Mouse (Mus musculus) heart, embryonic 15.5 days (tissue): ENCODE measurements around the gene Hoxb6. TPM values are rescaled to one million over a fixed set of nuclear protein-coding genes. Genes with fewer than 3 reads are reported as not detected.

Experiments used
- ATAC-seq: fragments of 200-750 bp; cut with Nextera tagmentation; replicated peaks from 2 replicates; pipeline ENCODE4 v1.8.0; 2017; ENCODE audit warnings: low read depth, moderate TSS enrichment; ENCODE audit not compliant: insufficient number of reproducible peaks, insufficient read depth, low FRiP score
- H3K27ac ChIP-seq: fragments of 300-500 bp; sonication (generic); 2 replicates; pipeline ENCODE4 v1.5.1; 2015; ENCODE audit warnings: mild to moderate bottlenecking, inconsistent platforms
- H3K27me3 ChIP-seq: fragments of 300-500 bp; sonication (generic); 2 replicates; pipeline ENCODE4 v1.6.1; 2015; ENCODE audit warnings: inconsistent platforms
- H3K36me3 ChIP-seq: fragments of 300-500 bp; sonication (generic); 2 replicates; pipeline ENCODE4 v1.6.1; 2015; ENCODE audit warnings: mild to moderate bottlenecking, inconsistent platforms
- H3K4me1 ChIP-seq: fragments of 300-500 bp; sonication (generic); replicated peaks from 2 replicates; pipeline ENCODE4 v1.6.1; 2015; ENCODE audit warnings: inconsistent platforms
- H3K4me2 ChIP-seq: fragments of 300-500 bp; sonication (generic); 2 replicates; pipeline ENCODE4 v1.6.1; 2015; ENCODE audit warnings: inconsistent platforms, mild to moderate bottlenecking, moderate library complexity
- H3K4me3 ChIP-seq: fragments of 300-500 bp; sonication (generic); 2 replicates; pipeline ENCODE4 v1.5.1; 2015; ENCODE audit warnings: mild to moderate bottlenecking, inconsistent platforms
- H3K9ac ChIP-seq: fragments of 300-500 bp; sonication (generic); 2 replicates; pipeline ENCODE4 v1.6.1; 2015; ENCODE audit warnings: mild to moderate bottlenecking, inconsistent platforms
- H3K9me3 ChIP-seq: fragments of 300-500 bp; sonication (generic); replicated peaks from 2 replicates; pipeline ENCODE4 v1.6.1; 2016; ENCODE audit warnings: inconsistent platforms
- WGBS: fragments of 180-500 bp; shearing (Covaris S2); methylation state at CpG from one replicate; pipeline ENCODE4 v1.1.7; 2015; ENCODE audit warnings: mixed read lengths; 5-methylcytosine and 5-hydroxymethylcytosine counted together
- polyA plus RNA-seq: library from polyadenylated mRNA; unstranded; fragments of >200 nt; fragmentation: Nextera tagmentation; extraction: Ambion mirVana; gene quantifications from 2 replicates; pipeline ENCODE4 v1.2.1, GENCODE M21; 2015

Gene Hoxb6
- polyA plus RNA-seq, 1 experiment from 2014 or later: 0.49 TPM

- WGBS: 1% methylated on average over 37 of the region's 40 CpGs
- ATAC-seq: no peak
- H3K9ac ChIP-seq: no peak within 1 kb of the TSS
Measured at GRCm38 (mm10) chr11:96270996-96271540, 21.2 kb upstream of the Hoxb6 start, which contains the start of gene Hoxb9. Gene Hoxb9, plus strand, starts transcription at chr11:96271457.

GRCm38 (mm10) chr11:96271541-96272011 lies 20.7 kb upstream of the Hoxb6 start:
- WGBS: under 1% methylated on average over 52 of the region's 52 CpGs
- no peaks in the 10 kb centered on the region for H3K36me3 ChIP-seq
- H3K27me3 ChIP-seq: peaks cover 99% of the 10 kb centered on the region
- H3K4me2 ChIP-seq: peak overlapping the region; percentile 49
- ATAC-seq: no peak
- no peaks in the 10 kb centered on the region for H3K9me3 ChIP-seq
- H3K9ac ChIP-seq: no peak overlapping the region
- H3K4me1 ChIP-seq: peaks cover 22% of the 10 kb centered on the region
- H3K4me3 ChIP-seq: peak overlapping the region; percentile 37
- no peak overlapping the region for H3K27ac ChIP-seq

More at GRCm38 (mm10) chr11:96270996-96271540, 21.2 kb upstream of the Hoxb6 start, which contains the start of gene Hoxb9:
- no peaks in the 10 kb centered on the region for H3K36me3 ChIP-seq
- peaks cover 22% of the 10 kb centered on the region for H3K4me1 ChIP-seq
- peaks cover 99% of the 10 kb centered on the region for H3K27me3 ChIP-seq
- peak within 1 kb of the TSS; percentile 49 for H3K4me2 ChIP-seq
- H3K27ac ChIP-seq: no peak within 1 kb of the TSS
- peak within 1 kb of the TSS; percentile 37 for H3K4me3 ChIP-seq
- no peaks in the 10 kb centered on the region for H3K9me3 ChIP-seq

- Histone ChIP-seq H3K27me3 (peaks cover 99% of the 10 kb centered on the region), H3K4me3 (peak overlapping the region; percentile 37), H3K9ac (no peak overlapping the region), H3K4me1 (peaks cover 22% of the 10 kb centered on the region), H3K27ac (no peak overlapping the region), H3K36me3 (no peaks in the 10 kb centered on the region), H3K9me3 (no peaks in the 10 kb centered on the region), H3K4me2 (peak overlapping the region; percentile 49)
- WGBS: under 1% methylated on average over 53 of the region's 58 CpGs
- ATAC-seq: no peak; the same call in 1 of the 2 replicates
Measured at GRCm38 (mm10) chr11:96272024-96272921, 20.0 kb upstream of the Hoxb6 start.

GRCm38 (mm10) chr11:96274428-96274827 lies 17.8 kb upstream of the Hoxb6 start:
- no peak overlapping the region for H3K4me3 ChIP-seq
- H3K36me3 ChIP-seq: no peaks in the 10 kb centered on the region
- H3K27me3 ChIP-seq: peaks cover 100% of the 10 kb centered on the region
- no peak overlapping the region for H3K27ac ChIP-seq
- 7% methylated on average over 10 of the region's 10 CpGs for WGBS
- H3K9me3 ChIP-seq: no peaks in the 10 kb centered on the region
- ATAC-seq: no peak
- peaks cover 22% of the 10 kb centered on the region for H3K4me1 ChIP-seq
- H3K4me2 ChIP-seq: no peak overlapping the region
- H3K9ac ChIP-seq: no peak overlapping the region

DNA sequence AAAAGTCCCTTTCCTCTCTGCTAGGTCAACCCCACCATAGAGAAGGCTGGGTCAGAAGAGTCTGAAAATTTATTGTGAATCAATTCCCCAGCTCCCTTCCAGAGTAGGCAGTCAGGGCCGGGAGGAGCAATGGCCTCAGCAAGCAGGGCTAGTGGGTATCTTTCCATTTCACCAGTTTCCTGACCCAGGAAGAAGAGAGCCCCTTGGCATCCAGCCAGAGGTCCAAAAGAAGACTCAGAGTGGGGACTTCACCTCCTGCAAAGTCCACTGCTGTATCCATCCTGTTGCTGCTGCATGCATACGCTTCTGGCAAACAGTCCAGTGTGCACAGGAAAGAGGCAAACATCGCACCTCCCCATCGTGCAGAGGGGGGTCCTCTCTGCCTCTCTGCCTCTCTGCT lies 16.4 kb upstream of the Hoxb6 start:
- Histone ChIP-seq H3K27ac (no peak overlapping the region), H3K9me3 (no peaks in the 10 kb centered on the region), H3K4me2 (no peak overlapping the region), H3K36me3 (no peaks in the 10 kb centered on the region), H3K27me3 (peaks cover 99% of the 10 kb centered on the region), H3K4me3 (no peak overlapping the region), H3K4me1 (peaks cover 17% of the 10 kb centered on the region), H3K9ac (no peak overlapping the region)
- WGBS: 14% methylated on average over 4 of the region's 4 CpGs
- ATAC-seq: no peak

DNA sequence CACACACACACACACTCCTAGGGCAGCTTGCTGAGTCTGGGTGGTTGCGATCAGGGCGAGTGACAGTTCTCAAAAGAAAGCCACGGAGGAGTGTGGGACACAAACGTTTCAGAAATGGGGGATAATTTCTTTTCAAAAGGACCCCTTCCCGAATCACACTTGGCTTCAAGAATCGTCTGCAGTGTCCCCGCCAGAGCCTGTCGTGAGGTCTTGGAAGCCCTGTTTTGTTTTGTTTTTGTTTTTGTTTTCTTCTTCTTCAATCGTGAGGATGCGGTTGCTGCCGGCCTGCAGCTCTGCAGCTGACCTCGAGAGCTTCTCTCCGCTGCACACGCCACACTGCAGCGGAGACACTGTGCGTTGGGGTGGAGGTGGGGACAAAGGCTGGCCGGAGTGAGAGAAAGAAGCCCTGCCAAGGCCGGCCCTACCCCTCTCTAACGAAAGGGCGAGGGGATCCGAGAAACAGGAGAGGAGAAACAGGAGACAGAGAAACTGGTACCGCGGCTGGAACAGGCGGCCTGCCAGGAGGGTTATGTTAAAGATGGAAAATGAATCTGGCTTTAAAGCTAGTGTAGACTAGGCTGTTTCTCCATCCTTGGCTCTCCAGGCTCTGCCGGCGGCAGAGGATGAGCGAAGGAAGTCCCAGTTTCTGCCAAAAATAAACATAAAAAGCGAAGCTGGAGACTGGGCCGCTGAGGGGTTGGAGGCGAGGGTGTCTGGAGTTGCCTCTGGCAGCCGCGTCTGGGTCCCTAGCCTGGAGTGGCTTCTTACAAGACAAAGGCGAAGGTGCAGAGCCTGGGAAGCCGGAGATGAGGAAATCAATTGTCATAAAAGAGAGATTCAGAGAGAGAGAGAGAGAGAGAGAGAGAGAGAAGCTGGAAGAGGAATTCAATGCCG lies 14.9 kb upstream of the Hoxb6 start:
- no peak for ATAC-seq
- no peak overlapping the region for H3K4me3 ChIP-seq
- no peaks in the 10 kb centered on the region for H3K9me3 ChIP-seq
- peaks cover 99% of the 10 kb centered on the region for H3K27me3 ChIP-seq
- peaks cover 2% of the 10 kb centered on the region for H3K4me1 ChIP-seq
- H3K9ac ChIP-seq: no peak overlapping the region
- H3K4me2 ChIP-seq: no peak overlapping the region
- H3K36me3 ChIP-seq: no peaks in the 10 kb centered on the region
- H3K27ac ChIP-seq: no peak overlapping the region
- WGBS: 2% methylated on average over 35 of the region's 35 CpGs

GRCm38 (mm10) chr11:96278324-96278723 lies 14.0 kb upstream of the Hoxb6 start:
- Histone ChIP-seq H3K4me3 (no peak overlapping the region), H3K4me2 (no peak overlapping the region), H3K27me3 (peaks cover 99% of the 10 kb centered on the region), H3K27ac (no peak overlapping the region), H3K4me1 (peaks cover 6% of the 10 kb centered on the region), H3K36me3 (no peaks in the 10 kb centered on the region), H3K9ac (no peak overlapping the region), H3K9me3 (no peaks in the 10 kb centered on the region)
- 17% methylated on average over 14 of the region's 14 CpGs for WGBS
- no peak for ATAC-seq

DNA sequence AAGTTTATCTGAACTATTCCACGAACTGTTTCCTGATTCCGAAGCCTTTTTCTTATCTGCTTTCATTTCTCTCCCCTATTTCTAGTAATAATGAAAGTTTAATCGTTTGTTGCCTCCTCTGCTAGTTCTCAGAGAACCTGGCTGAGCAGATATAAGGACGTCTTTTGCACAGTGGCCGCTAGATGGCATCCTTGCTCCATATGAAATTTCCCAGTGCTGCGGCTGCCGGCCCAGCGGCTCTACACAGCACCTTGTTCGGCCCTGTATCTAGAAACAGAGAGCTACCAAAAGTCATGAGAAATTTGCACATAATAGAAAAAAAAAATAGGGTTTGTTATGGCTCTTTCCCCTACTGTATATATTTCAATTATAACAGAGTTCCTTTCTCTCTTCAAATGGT lies 13.5 kb upstream of the Hoxb6 start:
- ATAC-seq: peak; percentile 62; the same call in 1 of the 2 replicates
- no peaks in the 10 kb centered on the region for H3K9me3 ChIP-seq
- H3K9ac ChIP-seq: no peak overlapping the region
- H3K4me2 ChIP-seq: no peak overlapping the region
- H3K4me1 ChIP-seq: peaks cover 8% of the 10 kb centered on the region
- H3K27me3 ChIP-seq: peaks cover 99% of the 10 kb centered on the region
- no peaks in the 10 kb centered on the region for H3K36me3 ChIP-seq
- under 1% methylated on average over 9 of the region's 9 CpGs for WGBS
- H3K27ac ChIP-seq: no peak overlapping the region
- H3K4me3 ChIP-seq: no peak overlapping the region

- Histone ChIP-seq H3K4me1 (peaks cover 17% of the 10 kb centered on the region), H3K36me3 (no peaks in the 10 kb centered on the region), H3K27me3 (peaks cover 99% of the 10 kb centered on the region), H3K4me2 (no peak overlapping the region), H3K27ac (no peak overlapping the region), H3K9ac (no peak overlapping the region), H3K9me3 (no peaks in the 10 kb centered on the region), H3K4me3 (no peak overlapping the region)
- WGBS: 3% methylated on average over 31 of the region's 31 CpGs
- no peak for ATAC-seq
Measured at GRCm38 (mm10) chr11:96279421-96280233, 12.6 kb upstream of the Hoxb6 start.
